Mouse (Mus musculus): ENCODE measurements at regions not wholly inside any gene's neighbourhood (a gene's known extent, or its start where the extent isn't known, plus 50 kb on each side); places are given as distances from the start of the nearest gene placed in this dataset.
"Not testable (repeated sequence)": the region's sequence is repeated elsewhere in the genome, so short reads cannot be mapped to it uniquely, and the experiment has no call there.

- peak in 1 of 2 experiments; percentile 22 for DNase-seq
These were observed 56.1 kb downstream of the Bbs10 start for GRCm38 (mm10) chr10:111354607-111355006.

- not testable (repeated sequence) for DNase-seq
These were observed 59.9 kb downstream of the Bbs10 start for GRCm38 (mm10) chr10:111358340-111358739.

- no peak for DNase-seq
These were observed 63.4 kb downstream of the Bbs10 start for GRCm38 (mm10) chr10:111361749-111362435.

DNA sequence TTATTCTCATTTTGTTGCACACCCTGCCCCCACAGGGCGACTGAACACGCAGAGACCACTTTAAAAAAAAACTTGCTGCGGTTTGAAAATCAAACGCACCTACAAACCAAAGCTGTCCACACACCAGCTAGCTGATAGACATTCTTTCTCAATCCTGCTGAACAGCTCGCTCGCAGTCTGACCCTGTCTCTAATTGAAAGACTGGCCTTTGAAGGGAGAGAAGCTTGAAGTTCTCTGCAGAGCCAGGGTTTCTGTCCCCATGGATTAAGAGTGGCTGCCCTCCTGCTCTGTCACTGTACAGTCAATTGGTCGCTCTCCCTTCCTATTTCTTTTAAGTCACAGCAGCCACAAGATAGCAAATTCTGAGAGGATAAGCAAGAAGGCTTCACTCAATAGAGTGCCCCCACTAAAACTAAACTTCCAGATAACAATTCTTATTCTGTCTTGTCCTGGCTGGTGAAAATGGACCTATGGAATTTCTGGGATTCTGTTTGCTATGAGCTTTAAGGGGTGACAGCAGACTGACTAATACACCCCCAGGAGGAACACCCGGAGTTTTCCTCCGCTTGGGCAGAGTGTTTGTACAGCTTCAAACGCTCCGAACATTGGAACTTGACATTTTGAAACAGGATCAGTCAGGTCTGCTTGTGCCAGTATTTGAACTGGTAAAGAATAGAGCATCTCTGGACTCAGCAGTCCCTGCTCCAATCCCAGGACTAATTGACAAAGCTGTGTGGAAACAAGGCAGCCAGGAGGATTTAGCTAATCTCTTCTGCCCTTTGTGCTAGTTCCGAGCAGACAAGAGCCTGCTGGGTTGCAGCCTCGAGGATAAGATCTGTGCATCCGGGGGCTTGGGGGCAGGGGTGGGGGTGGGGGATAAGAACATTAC is 65.5 kb downstream of the Bbs10 start:
- DNase-seq, result no peak

DNA sequence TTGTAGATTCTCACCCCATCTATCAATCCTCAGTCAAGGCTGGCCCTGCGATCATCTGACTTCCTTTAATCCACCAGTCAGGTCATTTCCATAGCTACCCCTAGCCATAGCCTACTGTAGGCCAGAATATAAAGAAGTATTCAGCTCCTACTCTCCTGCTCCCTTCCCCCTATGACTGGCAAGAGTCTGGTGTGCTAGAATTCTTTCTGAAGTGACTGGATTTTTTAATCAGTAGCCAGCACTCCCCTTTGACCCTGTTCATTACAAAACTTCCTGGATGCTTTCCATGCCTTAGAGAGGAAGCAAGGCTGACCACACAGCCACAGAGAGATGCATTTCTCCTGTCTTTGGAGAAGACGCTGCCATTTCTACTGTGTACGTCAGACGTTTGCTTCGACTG is 66.5 kb downstream of the Bbs10 start:
- DNase-seq, result no peak

GRCm38 (mm10) chr10:111369046-111369445 is 70.6 kb downstream of the Bbs10 start:
- not testable (repeated sequence) for DNase-seq

GRCm38 (mm10) chr10:111378047-111378618 is 79.7 kb downstream of the Bbs10 start:
- no peak for DNase-seq

GRCm38 (mm10) chr10:111381689-111382088 is 83.2 kb downstream of the Bbs10 start:
- DNase-seq, result peak; percentile 64 to 73

DNA sequence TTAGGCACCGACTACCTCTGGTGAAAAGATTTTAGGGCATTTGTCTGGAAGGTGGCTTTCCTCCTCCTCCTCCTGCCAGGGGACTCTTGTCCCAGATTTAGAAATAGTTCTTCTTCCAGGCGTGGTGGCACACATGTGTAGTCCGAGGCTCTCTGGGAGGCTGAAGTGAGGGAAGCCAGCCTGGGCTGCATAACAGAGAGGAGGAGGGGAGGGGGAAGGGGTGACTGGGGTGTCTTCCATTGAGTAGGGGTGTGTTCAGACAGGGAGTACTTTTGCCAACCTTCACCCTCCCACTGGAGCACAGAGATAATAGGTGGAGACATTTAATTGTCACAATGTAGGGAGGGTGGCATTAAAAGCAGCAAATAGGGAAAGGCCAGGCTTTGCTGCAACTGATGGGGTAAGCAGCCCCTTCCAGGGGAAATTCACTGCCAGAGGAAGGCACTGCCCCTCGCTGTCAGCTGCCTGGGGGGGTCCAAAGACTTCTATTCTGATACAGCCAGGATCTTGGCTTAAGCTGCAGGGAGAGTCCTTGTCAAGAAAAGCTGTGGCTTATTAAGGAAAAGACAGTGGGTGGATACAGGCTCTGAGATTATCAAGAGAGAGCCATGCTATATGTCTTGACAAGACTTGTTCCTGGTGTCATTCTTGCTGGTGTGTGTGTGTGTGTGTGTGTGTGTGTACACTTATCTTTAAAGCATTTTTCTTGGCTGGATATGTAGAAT is 83.9 kb downstream of the Bbs10 start:
- DNase-seq, result peak; percentile 7 to 28

DNA sequence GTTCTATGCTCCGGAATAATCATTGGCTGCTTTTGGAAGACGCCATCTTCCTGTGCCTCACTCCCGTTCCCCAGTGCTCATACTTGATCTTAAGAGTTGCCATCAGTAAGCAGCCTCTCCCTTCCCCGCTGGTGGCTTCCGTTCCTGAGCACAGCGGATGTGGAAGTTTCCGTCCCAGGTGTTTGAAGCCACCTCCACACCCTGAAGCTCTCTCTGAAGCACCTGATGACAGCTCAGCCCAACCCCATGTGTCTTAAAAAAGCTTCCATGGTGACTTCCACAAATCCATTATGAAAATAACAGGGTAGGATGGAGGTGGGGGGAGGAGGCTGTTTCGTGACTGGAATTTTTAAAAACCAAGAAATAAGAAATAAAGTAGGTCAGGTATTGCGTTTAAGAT is 87.1 kb downstream of the Bbs10 start:
- no peak for DNase-seq

DNA sequence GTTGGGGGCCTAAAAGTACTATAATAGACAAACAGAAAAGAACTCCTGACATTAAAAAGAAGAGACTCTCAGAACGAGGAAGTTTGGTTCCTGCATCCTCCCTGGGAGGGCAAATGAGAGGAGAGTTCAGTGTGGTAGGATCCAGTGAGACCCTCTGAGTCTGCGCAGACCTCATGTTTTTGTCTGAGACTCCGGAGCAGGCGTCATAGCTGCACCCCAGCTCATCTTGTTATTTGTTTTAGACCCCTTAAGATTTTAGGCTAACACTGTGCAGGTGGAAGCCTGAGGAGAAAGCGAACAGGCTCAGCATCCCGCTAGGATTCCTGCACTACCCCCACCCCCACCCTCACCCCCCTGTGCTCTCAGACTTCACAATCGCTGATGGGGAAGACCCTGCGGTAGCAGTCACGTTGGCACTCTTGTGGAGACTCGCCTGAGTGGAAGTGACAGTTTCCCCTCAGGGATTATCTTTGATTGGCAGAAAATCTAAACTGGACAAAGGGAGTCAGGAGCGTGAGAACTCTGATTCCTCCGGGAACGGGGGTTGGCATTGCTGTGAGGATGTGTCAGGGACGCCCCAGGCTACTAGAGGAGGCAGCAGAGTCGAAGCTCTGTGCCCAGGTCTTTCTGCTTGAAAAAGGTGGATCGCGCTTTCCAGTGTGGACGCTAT is 85.0 kb upstream of the Nap1l1 start:
- peak; percentile 27 to 35 for DNase-seq

GRCm38 (mm10) chr10:111388545-111389320 is 84.3 kb upstream of the Nap1l1 start:
- DNase-seq, result peak; percentile 11 to 12

DNA sequence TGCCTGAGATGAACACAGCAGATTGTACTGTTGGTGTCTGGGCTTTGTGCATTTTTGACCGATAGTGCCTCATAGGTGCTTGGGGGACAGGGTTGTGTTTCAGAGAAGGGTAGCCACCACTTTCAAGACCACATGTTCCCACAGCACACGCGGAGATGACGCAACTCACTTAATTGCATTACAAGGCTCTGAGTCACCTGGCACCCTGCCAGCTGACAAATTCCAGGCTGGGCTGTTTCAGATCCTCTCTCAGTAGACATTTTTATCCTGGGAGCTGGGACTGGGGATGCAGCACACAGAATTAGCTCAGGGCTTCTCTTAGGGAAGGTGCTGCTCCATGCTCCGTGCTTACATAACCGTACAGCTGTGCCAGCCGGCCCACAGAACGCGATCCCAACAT is 83.1 kb upstream of the Nap1l1 start:
- peak; percentile 41 to 62 for DNase-seq

- no peak for DNase-seq
These were observed 78.6 kb upstream of the Nap1l1 start for GRCm38 (mm10) chr10:111394421-111394820.

- no peak for DNase-seq
These were observed 68.0 kb upstream of the Nap1l1 start for GRCm38 (mm10) chr10:111405071-111405470.

- no peak for DNase-seq
These were observed 64.1 kb upstream of the Nap1l1 start for GRCm38 (mm10) chr10:111408887-111409286.

GRCm38 (mm10) chr10:111409497-111409896 is 63.5 kb upstream of the Nap1l1 start:
- DNase-seq, result no peak

GRCm38 (mm10) chr10:111410121-111410520 is 62.9 kb upstream of the Nap1l1 start:
- DNase-seq, result no peak

GRCm38 (mm10) chr10:111411533-111411932 is 61.5 kb upstream of the Nap1l1 start:
- no peak for DNase-seq

DNA sequence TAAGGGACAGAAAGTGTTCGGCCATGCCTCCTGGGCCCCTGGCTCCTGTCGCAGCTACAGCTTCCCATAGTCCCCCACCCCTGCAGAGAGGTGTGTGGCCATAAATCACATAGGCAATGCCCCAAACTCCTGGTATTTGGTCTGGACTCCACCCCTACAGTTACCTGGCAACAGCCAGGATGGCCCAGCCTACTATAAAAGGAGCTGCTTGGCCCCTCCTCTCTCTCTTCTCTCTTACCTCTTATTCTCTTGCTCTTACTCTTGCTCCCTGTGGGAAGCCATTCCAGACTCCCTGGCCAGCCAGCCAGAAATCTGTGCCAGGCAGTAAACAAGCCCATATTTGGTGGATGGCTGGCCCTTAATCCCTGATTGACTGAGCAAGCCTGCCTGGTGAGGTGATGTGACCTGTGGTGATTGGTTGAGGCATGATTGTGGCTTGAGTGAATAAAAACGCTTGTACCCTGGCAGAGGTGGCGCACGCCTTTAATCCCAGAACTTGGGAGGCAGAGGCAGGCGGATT is 56.4 kb upstream of the Nap1l1 start:
- DNase-seq, result peak in 1 of 2 experiments; percentile 15
